In genomic region chr15:89841364-89842017, GRCm38 (mm10) we compare ENCODE assay signal across 8 mouse cellular contexts. TPM values are rescaled to one million over a fixed set of nuclear protein-coding genes. Genes with fewer than 3 reads are reported as not detected.
DNase-seq lines count a peak whose midpoint lies in the region; ATAC-seq and TF ChIP-seq lines count a peak whose summit lies in the region.

Gene Syt10, minus strand, starts transcription at chr15:89841860.

- intact Hi-C loops in left cerebral cortex, postnatal 25 days (cut with DNase I), result loop anchor here (5.0 kb wide), 1 partner anchor 219 kb away; no protein-coding TSS in a partner anchor

- H3K4me1 ChIP-seq in forebrain, embryonic 13.5 days, result peaks cover 9% of the 10 kb centered on the region
- no peaks in the 10 kb centered on the region for H3K4me1 ChIP-seq in hindbrain, embryonic 14.5 days (replicated peaks; ENCODE audit: control insufficient read depth, insufficient read depth, low read length)
- peaks cover 3% of the 10 kb centered on the region; the same call in 1 of the 2 replicates for H3K4me1 ChIP-seq in neural tube, embryonic 14.5 days (ENCODE audit: control insufficient read depth, insufficient read depth, low read length)

- peak within 1 kb of the TSS; percentile 88 for H3K4me2 ChIP-seq in forebrain, embryonic 13.5 days
- H3K4me2 ChIP-seq in hindbrain, embryonic 14.5 days (replicated peaks), result peak within 1 kb of the TSS; percentile 98
- peak within 1 kb of the TSS; percentile 93 for H3K4me2 ChIP-seq in neural tube, embryonic 14.5 days (ENCODE audit: low read depth, low read length)

- no peak within 1 kb of the TSS for H3K27ac ChIP-seq in forebrain, embryonic 13.5 days
- no peak within 1 kb of the TSS for H3K27ac ChIP-seq in hindbrain, embryonic 14.5 days
- H3K27ac ChIP-seq in neural tube, embryonic 14.5 days (ENCODE audit: low read depth, low read length), result no peak within 1 kb of the TSS

- ATAC-seq in forebrain, embryonic 13.5 days, result peak; percentile 94
- ATAC-seq in hindbrain, embryonic 14.5 days (ENCODE audit: low FRiP score), result peak; percentile 59; the same call in 1 of the 2 replicates
- ATAC-seq in neural tube, embryonic 14.5 days (ENCODE audit: low read depth), result peak; percentile 87

- peaks cover 25% of the 10 kb centered on the region for H3K27me3 ChIP-seq in forebrain, embryonic 13.5 days
- peaks cover 27% of the 10 kb centered on the region for H3K27me3 ChIP-seq in hindbrain, embryonic 14.5 days (ENCODE audit: control insufficient read depth, insufficient read depth, low read length)
- peaks cover 13% of the 10 kb centered on the region for H3K27me3 ChIP-seq in neural tube, embryonic 14.5 days (ENCODE audit: control insufficient read depth, insufficient read depth, low read length)

- TF ChIP-seq POLR2A in brain, embryonic 14.5 days (IDR thresholded peaks at IDR 0.05; ENCODE audit: borderline replicate concordance, extremely low read depth, insufficient read depth, insufficient read length, poor library complexity, severe bottlenecking), result no peak

- WGBS in forebrain, embryonic 13.5 days, result 1% methylated on average over 40 of the region's 53 CpGs
- WGBS in hindbrain, embryonic 14.5 days, result under 1% methylated on average over 50 of the region's 53 CpGs
- WGBS in neural tube, embryonic 14.5 days, result under 1% methylated on average over 53 of the region's 53 CpGs

- TF ChIP-seq CTCF in brain, embryonic 14.5 days (IDR thresholded peaks at IDR 0.05; ENCODE audit: borderline replicate concordance, extremely low read depth, insufficient read depth, insufficient read length), result no peak

- no peaks in the 10 kb centered on the region for H3K36me3 ChIP-seq in forebrain, embryonic 13.5 days (ENCODE audit: poor library complexity, severe bottlenecking)
- no peaks in the 10 kb centered on the region for H3K36me3 ChIP-seq in hindbrain, embryonic 14.5 days (replicated peaks; ENCODE audit: control insufficient read depth, insufficient read depth)
- no peaks in the 10 kb centered on the region for H3K36me3 ChIP-seq in neural tube, embryonic 14.5 days (ENCODE audit: control insufficient read depth, insufficient read depth, low read length)

- peak within 1 kb of the TSS; percentile 49 for H3K4me3 ChIP-seq in forebrain, embryonic 13.5 days
- H3K4me3 ChIP-seq in hindbrain, embryonic 14.5 days (replicated peaks; ENCODE audit: low read length), result peak within 1 kb of the TSS; percentile 63
- H3K4me3 ChIP-seq in neural tube, embryonic 14.5 days (ENCODE audit: low read depth, low read length), result peak within 1 kb of the TSS; percentile 61

- peak within 1 kb of the TSS; percentile 59 for H3K9ac ChIP-seq in forebrain, embryonic 13.5 days
- H3K9ac ChIP-seq in hindbrain, embryonic 14.5 days, result peak within 1 kb of the TSS; percentile 61
- peak within 1 kb of the TSS; percentile 51 for H3K9ac ChIP-seq in neural tube, embryonic 14.5 days (replicated peaks; ENCODE audit: low read depth, low read length)

- H3K9me3 ChIP-seq in forebrain, embryonic 13.5 days (replicated peaks), result no peaks in the 10 kb centered on the region
- no peaks in the 10 kb centered on the region for H3K9me3 ChIP-seq in hindbrain, embryonic 14.5 days (ENCODE audit: control insufficient read depth, low read length)
- H3K9me3 ChIP-seq in neural tube, embryonic 14.5 days (ENCODE audit: control insufficient read depth, low read length), result no peaks in the 10 kb centered on the region

- peak; percentile 4 for DNase-seq in adrenal gland, adult 2 months
- no peak for DNase-seq in adrenal gland, adult 8-10 months
- DNase-seq in brain, embryonic 14.5 days (ENCODE audit: low read depth), result peak; percentile 77
- DNase-seq in hindbrain, embryonic 14.5 days (ENCODE audit: low spot score), result peak; percentile 60
- DNase-seq in left cerebral cortex, postnatal 25 days (ENCODE audit: low spot score in 2 of 2), result peak; percentile 40 to 58
- DNase-seq in thymus, postnatal 36 days, result no peak

RNA-seq across cellular contexts. Expression of gene Syt10, which starts in this region (rescaled TPM):
- total RNA-seq in adrenal gland, adult 2 months (2021), result not detected
- polyA plus RNA-seq in adrenal gland, adult 2 months (2012; rRNA removed), result not detected in 2 replicates
- total RNA-seq in adrenal gland, adult 8-10 months (2022), result under 1 TPM; 0.16 to 0.55 (median 0.41) TPM
- 0.28 and 0.78 TPM in 2 replicates for polyA plus RNA-seq in brain, embryonic 14.5 days (2012; rRNA removed)
- polyA plus RNA-seq in forebrain, embryonic 13.5 days (2015; fragmentation: Nextera tagmentation; extraction: Ambion mirVana), result 0.43 and 0.77 TPM in 2 replicates
- 3.4 and 3.6 TPM in 2 replicates for polyA plus RNA-seq in hindbrain, embryonic 14.5 days (2014; fragmentation: Nextera tagmentation; extraction: Ambion mirVana)
- 10 to 100 TPM; 15.6 to 18.4 TPM for total RNA-seq in left cerebral cortex, postnatal 25 days (2021)
- polyA plus RNA-seq in neural tube, embryonic 14.5 days (2014; fragmentation: Nextera tagmentation; extraction: Ambion mirVana), result 6.5 and 10.2 TPM in 2 replicates

Comparison
In these comparisons a context has a peak if more than half of its experiments do, and no peak if none do; other contexts are left out.
1. RNA of gene Syt10 (total RNA-seq): 15.6 to 18.4 TPM in left cerebral cortex, postnatal 25 days; 0.16 to 0.55 TPM in adrenal gland, adult 8-10 months and not detected in adrenal gland, adult 2 months; every median in the first group is over 10 times any median in the second.
2. Peak in DNase-seq in adrenal gland, adult 2 months; RNA of the gene not detected or under 1 TPM.
3. Peak in DNase-seq in brain, embryonic 14.5 days; RNA of the gene not detected or under 1 TPM.
4. Peak in ATAC-seq, H3K4me3 ChIP-seq, H3K9ac ChIP-seq and H3K4me2 ChIP-seq in forebrain, embryonic 13.5 days; RNA of the gene not detected or under 1 TPM.
5. DNase-seq: peak in hindbrain, embryonic 14.5 days (single experiment) and left cerebral cortex, postnatal 25 days (2 of 2); none in adrenal gland, adult 8-10 months (single experiment) and thymus, postnatal 36 days (0 of 2).
6. Peak in every context shown above with its lines, with median percentiles within 50 percentile points of each other: ATAC-seq, H3K4me2 ChIP-seq, H3K4me3 ChIP-seq and H3K9ac ChIP-seq.